Mouse (Mus musculus): Measurements from ENCODE around the gene Tgm2. TPM values are rescaled to one million over a fixed set of nuclear protein-coding genes. Genes with fewer than 3 reads are reported as not detected.
A peak's percentile ranks its signal among the peaks of the same experiment; 100 is the strongest.

Gene Tgm2
- polyA plus RNA-seq, 2 experiments = 34.6 to 41.9 TPM

DNA sequence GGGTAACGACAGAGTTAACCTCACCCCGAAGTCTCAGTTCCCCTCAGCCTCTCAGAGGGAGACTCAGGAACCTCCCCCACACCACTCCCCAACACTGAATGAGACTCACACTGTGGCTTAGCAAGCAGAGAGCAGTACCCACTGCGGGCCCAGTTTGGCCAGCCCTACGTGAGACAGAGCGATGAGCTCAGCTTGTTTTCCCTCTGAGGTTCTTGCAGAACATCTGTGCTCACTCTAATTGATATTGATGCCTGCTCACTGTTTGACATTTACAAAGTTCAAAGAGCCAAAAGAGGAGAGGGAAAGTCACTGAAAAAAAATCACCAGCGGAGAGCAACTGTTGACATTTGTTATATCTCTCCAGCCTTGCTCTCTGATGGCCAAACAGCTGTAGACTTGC lies 15.5 kb upstream of the Tgm2 start:
- Histone ChIP-seq H3K27ac (no peak overlapping the region), H3K36me3 (replicated peaks; ENCODE audit: control insufficient read depth, insufficient read depth, low read depth) (no peaks in the 10 kb centered on the region), H3K9me3 (ENCODE audit: control insufficient read depth, low read length) (no peaks in the 10 kb centered on the region), H3K27me3 (ENCODE audit: control insufficient read depth, insufficient read depth, low read length) (no peaks in the 10 kb centered on the region), H3K4me3 (ENCODE audit: insufficient read depth in 1 of 2, low read depth in 2 of 2, low read length in 2 of 2) (no peak overlapping the region), H3K4me2 (ENCODE audit: low read depth) (no peak overlapping the region), H3K9ac (replicated peaks) (no peak overlapping the region), H3K4me1 (replicated peaks; ENCODE audit: control insufficient read depth in 2 of 2, insufficient read depth in 2 of 2, low read length in 1 of 2) (peaks cover 0 to 23% of the 10 kb centered on the region in 2 experiments; a peak in 3 of 4 replicates)
- DNase-seq (ENCODE audit: low read depth in 3 of 3, low spot score in 3 of 3) (no peak), ATAC-seq (ENCODE audit: insufficient read depth) (no peak)
- 70% methylated on average over 6 of the region's 6 CpGs for WGBS (ENCODE audit: insufficient replicate concordance)
- TF ChIP-seq EP300 (IDR thresholded peaks at IDR 0.05; ENCODE audit: low read depth) (no peak), CTCF (IDR thresholded peaks at IDR 0.05; ENCODE audit: low read depth) (no peak)

DNA sequence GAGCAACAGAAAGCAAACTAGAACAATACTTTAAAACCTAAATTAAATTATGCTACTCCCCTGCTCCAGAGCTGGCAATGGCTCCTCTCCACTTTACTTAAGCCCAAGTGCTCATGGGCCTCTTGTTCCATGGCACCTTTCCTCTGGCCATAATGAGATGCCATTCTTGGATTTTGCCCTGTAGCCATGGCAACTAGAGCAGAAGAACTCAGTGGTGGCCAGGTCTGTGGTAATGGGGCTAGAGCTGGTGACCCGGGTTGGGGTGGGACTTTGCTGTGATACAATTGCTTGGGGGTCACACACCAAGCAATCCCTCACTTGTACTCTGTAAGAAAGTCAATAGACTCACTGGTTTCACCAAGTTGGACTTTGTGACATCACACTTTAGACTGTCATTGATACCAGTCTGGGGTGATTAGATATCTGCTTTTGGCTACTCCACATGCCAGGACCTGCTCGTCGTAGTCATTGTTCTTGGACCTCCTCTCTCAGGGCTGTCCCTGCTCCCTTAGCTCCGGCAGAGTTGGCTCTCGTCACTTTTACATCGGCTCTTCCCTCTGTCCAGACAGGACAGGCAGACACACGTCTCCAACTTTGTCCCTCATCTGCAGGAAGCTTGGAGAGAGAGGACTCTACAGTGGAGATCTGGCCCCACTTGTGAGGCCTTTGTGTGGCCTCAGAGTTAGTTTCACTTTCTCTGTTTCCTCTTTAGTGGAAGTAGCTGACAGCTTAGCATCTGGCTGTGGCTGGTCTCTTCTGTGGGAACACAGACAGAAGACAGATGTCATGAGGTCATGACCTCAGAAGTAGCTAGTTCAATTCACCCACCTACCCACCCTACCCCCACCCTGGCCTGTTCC lies 13.4 kb upstream of the Tgm2 start:
- ATAC-seq (ENCODE audit: insufficient read depth) (peak; percentile 40; the same call in 1 of the 2 replicates), DNase-seq (ENCODE audit: low read depth in 3 of 3, low spot score in 3 of 3) (no peak)
- H3K9ac ChIP-seq (replicated peaks) = peak overlapping the region; percentile 59
- TF ChIP-seq CTCF (IDR thresholded peaks at IDR 0.05; ENCODE audit: low read depth) = no peak
- TF ChIP-seq EP300 (IDR thresholded peaks at IDR 0.05; ENCODE audit: low read depth) = no peak
- H3K4me1 ChIP-seq (replicated peaks; ENCODE audit: control insufficient read depth in 2 of 2, insufficient read depth in 2 of 2, low read length in 1 of 2) = peaks cover 3 to 33% of the 10 kb centered on the region in 2 experiments
- H3K27me3 ChIP-seq (ENCODE audit: control insufficient read depth, insufficient read depth, low read length) = no peaks in the 10 kb centered on the region
- peak overlapping the region; percentile 59 for H3K4me2 ChIP-seq (ENCODE audit: low read depth)
- H3K27ac ChIP-seq = no peak overlapping the region
- no peaks in the 10 kb centered on the region for H3K9me3 ChIP-seq (ENCODE audit: control insufficient read depth, low read length)
- 15% methylated on average over 7 of the region's 7 CpGs for WGBS (ENCODE audit: insufficient replicate concordance)
- H3K4me3 ChIP-seq (ENCODE audit: insufficient read depth in 1 of 2, low read depth in 2 of 2, low read length in 2 of 2) = peak overlapping the region; percentile 25 to 44; a peak in 3 of 4 replicates
- H3K36me3 ChIP-seq (replicated peaks; ENCODE audit: control insufficient read depth, insufficient read depth, low read depth) = no peaks in the 10 kb centered on the region

DNA sequence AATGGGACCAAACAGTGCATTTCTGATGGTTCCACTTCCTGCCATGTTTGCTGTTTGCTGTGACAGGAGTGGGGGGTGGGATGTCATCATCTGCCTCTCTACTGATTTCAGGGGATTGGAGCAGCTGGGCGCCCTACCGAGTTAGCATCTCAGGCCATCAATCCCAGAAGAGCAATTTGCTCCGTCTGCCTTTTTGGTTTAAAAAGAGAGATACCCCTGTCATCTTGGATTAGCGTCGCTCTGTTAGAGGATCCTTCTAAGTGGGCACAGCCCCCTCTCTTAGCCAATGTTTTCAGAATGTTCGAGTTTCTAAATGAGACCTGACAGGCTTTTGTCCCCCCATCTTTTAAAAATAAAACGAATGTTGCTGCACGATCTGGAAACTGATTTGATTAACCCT lies 11.4 kb upstream of the Tgm2 start:
- no peak for TF ChIP-seq CTCF (IDR thresholded peaks at IDR 0.05; ENCODE audit: low read depth)
- no peak for TF ChIP-seq EP300 (IDR thresholded peaks at IDR 0.05; ENCODE audit: low read depth)
- DNase-seq (ENCODE audit: low read depth in 3 of 3, low spot score in 3 of 3) = no peak
- Histone ChIP-seq H3K27ac (no peak overlapping the region), H3K4me2 (ENCODE audit: low read depth) (no peak overlapping the region), H3K9ac (replicated peaks) (no peak overlapping the region), H3K27me3 (ENCODE audit: control insufficient read depth, insufficient read depth, low read length) (no peaks in the 10 kb centered on the region), H3K4me3 (ENCODE audit: insufficient read depth in 1 of 2, low read depth in 2 of 2, low read length in 2 of 2) (no peak overlapping the region), H3K4me1 (replicated peaks; ENCODE audit: control insufficient read depth in 2 of 2, insufficient read depth in 2 of 2, low read length in 1 of 2) (peaks cover 20 to 48% of the 10 kb centered on the region in 2 experiments), H3K9me3 (ENCODE audit: control insufficient read depth, low read length) (no peaks in the 10 kb centered on the region), H3K36me3 (replicated peaks; ENCODE audit: control insufficient read depth, insufficient read depth, low read depth) (no peaks in the 10 kb centered on the region)
- 72% methylated on average over 8 of the region's 8 CpGs for WGBS (ENCODE audit: insufficient replicate concordance)
- ATAC-seq (ENCODE audit: insufficient read depth) = no peak

DNA sequence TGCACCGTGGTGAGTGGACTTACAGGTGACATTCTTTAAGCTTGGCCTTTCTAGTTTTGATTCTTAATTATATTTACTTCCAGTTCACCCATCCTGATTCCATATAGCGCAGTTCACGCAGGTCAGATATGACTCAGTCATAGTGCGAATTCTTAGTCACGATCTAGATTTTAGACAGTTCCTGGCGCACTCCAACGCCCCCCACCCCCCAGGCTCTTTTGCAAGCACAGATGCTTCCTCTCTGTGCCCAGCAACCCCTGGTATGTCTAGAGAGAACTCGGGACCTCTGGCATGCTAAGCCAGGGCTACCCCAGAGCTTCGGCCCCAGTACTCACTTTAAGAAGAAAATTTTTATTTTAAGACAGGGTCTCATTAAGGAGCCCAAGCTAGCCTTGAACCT lies 10.3 kb upstream of the Tgm2 start:
- no peak overlapping the region for H3K9ac ChIP-seq (replicated peaks)
- peaks cover 24 to 49% of the 10 kb centered on the region in 2 experiments for H3K4me1 ChIP-seq (replicated peaks; ENCODE audit: control insufficient read depth in 2 of 2, insufficient read depth in 2 of 2, low read length in 1 of 2)
- DNase-seq (ENCODE audit: low read depth in 3 of 3, low spot score in 3 of 3) (no peak), ATAC-seq (ENCODE audit: insufficient read depth) (no peak)
- TF ChIP-seq CTCF (IDR thresholded peaks at IDR 0.05; ENCODE audit: low read depth) = no peak
- TF ChIP-seq EP300 (IDR thresholded peaks at IDR 0.05; ENCODE audit: low read depth) = no peak
- no peak overlapping the region for H3K4me3 ChIP-seq (ENCODE audit: insufficient read depth in 1 of 2, low read depth in 2 of 2, low read length in 2 of 2)
- H3K27ac ChIP-seq = no peak overlapping the region
- no peak overlapping the region for H3K4me2 ChIP-seq (ENCODE audit: low read depth)
- no peaks in the 10 kb centered on the region for H3K27me3 ChIP-seq (ENCODE audit: control insufficient read depth, insufficient read depth, low read length)
- no peaks in the 10 kb centered on the region for H3K9me3 ChIP-seq (ENCODE audit: control insufficient read depth, low read length)
- 54% methylated on average over 9 of the region's 9 CpGs for WGBS (ENCODE audit: insufficient replicate concordance)
- no peaks in the 10 kb centered on the region for H3K36me3 ChIP-seq (replicated peaks; ENCODE audit: control insufficient read depth, insufficient read depth, low read depth)

DNA sequence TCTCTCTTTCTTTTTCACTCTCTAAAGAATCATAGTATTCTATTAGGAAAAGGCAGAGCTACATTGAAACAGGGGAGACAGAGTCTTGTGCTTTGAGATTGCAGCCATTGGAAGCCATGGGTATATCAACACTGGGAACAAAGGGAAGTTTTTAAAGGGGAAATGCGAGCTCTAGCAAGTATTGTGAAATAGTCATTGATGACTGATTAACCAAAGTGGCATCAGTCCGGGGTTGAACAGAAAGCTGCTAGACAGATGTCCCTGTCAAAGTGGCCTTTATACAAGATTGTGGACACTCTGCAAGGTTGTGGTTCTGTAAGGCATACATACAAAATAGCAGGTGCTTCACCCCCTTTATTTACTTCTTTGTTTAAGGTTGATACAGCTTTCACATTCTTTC lies 9.4 kb upstream of the Tgm2 start:
- H3K4me1 ChIP-seq (replicated peaks; ENCODE audit: control insufficient read depth in 2 of 2, insufficient read depth in 2 of 2, low read length in 1 of 2) = peaks cover 24 to 48% of the 10 kb centered on the region in 2 experiments
- ATAC-seq (ENCODE audit: insufficient read depth) (no peak), DNase-seq (ENCODE audit: low read depth in 3 of 3, low spot score in 3 of 3) (no peak)
- H3K36me3 ChIP-seq (replicated peaks; ENCODE audit: control insufficient read depth, insufficient read depth, low read depth) = no peaks in the 10 kb centered on the region
- H3K9me3 ChIP-seq (ENCODE audit: control insufficient read depth, low read length) = peaks cover 4% of the 10 kb centered on the region
- 29% methylated on average over 2 of the region's 2 CpGs for WGBS (ENCODE audit: insufficient replicate concordance)
- H3K27me3 ChIP-seq (ENCODE audit: control insufficient read depth, insufficient read depth, low read length) = no peaks in the 10 kb centered on the region
- no peak overlapping the region for H3K27ac ChIP-seq
- H3K9ac ChIP-seq (replicated peaks) = no peak overlapping the region; the same call in 1 of the 2 replicates
- no peak for TF ChIP-seq EP300 (IDR thresholded peaks at IDR 0.05; ENCODE audit: low read depth)
- no peak for TF ChIP-seq CTCF (IDR thresholded peaks at IDR 0.05; ENCODE audit: low read depth)
- no peak overlapping the region for H3K4me2 ChIP-seq (ENCODE audit: low read depth)
- H3K4me3 ChIP-seq (ENCODE audit: insufficient read depth in 1 of 2, low read depth in 2 of 2, low read length in 2 of 2) = no peak overlapping the region

Measured in liver, embryonic 14.5 days (tissue).